Mouse (Mus musculus): ENCODE results near the gene Ric1.

The Ric1 gene

GRCm38 (mm10) chr19:29521637-29522435 lies at the start of gene Ric1:
Gene Ric1 (plus strand): TSS chr19:29522282.
- peak; percentile 73 for DNase-seq (ENCODE audit: low read depth, low spot score)

GRCm38 (mm10) chr19:29472424-29472823 lies 49.7 kb upstream of the Ric1 start:
- DNase-seq (ENCODE audit: low read depth, low spot score) = no peak

- no peak for DNase-seq (ENCODE audit: low read depth, low spot score)
These were observed 49.1 kb upstream of the Ric1 start for GRCm38 (mm10) chr19:29472946-29473345.

GRCm38 (mm10) chr19:29474803-29475202 lies 47.3 kb upstream of the Ric1 start:
- DNase-seq (ENCODE audit: low read depth, low spot score) = no peak

- DNase-seq (ENCODE audit: low read depth, low spot score) = no peak
These were observed 46.9 kb upstream of the Ric1 start for GRCm38 (mm10) chr19:29475210-29475620.

GRCm38 (mm10) chr19:29478598-29478997 lies 43.5 kb upstream of the Ric1 start:
- no peak for DNase-seq (ENCODE audit: low read depth, low spot score)

GRCm38 (mm10) chr19:29481578-29481977 lies 40.5 kb upstream of the Ric1 start:
- DNase-seq (ENCODE audit: low read depth, low spot score) = no peak

- no peak for DNase-seq (ENCODE audit: low read depth, low spot score)
These were observed 39.9 kb upstream of the Ric1 start for GRCm38 (mm10) chr19:29482148-29482547.

GRCm38 (mm10) chr19:29482637-29483036 lies 39.4 kb upstream of the Ric1 start:
- no peak for DNase-seq (ENCODE audit: low read depth, low spot score)

- no peak for DNase-seq (ENCODE audit: low read depth, low spot score)
These were observed 38.7 kb upstream of the Ric1 start for GRCm38 (mm10) chr19:29483386-29483785.

- no peak for DNase-seq (ENCODE audit: low read depth, low spot score)
These were observed 37.5 kb upstream of the Ric1 start for GRCm38 (mm10) chr19:29484537-29484936.

GRCm38 (mm10) chr19:29485257-29485948 lies 36.7 kb upstream of the Ric1 start:
- DNase-seq (ENCODE audit: low read depth, low spot score) = no peak

- no peak for DNase-seq (ENCODE audit: low read depth, low spot score)
These were observed 35.4 kb upstream of the Ric1 start for GRCm38 (mm10) chr19:29486545-29487206.

- no peak for DNase-seq (ENCODE audit: low read depth, low spot score)
These were observed 34.6 kb upstream of the Ric1 start for GRCm38 (mm10) chr19:29487326-29488072.

GRCm38 (mm10) chr19:29488073-29488390 lies 34.0 kb upstream of the Ric1 start:
- no peak for DNase-seq (ENCODE audit: low read depth, low spot score)

GRCm38 (mm10) chr19:29488420-29488819 lies 33.7 kb upstream of the Ric1 start:
- DNase-seq (ENCODE audit: low read depth, low spot score) = no peak

GRCm38 (mm10) chr19:29489785-29490284 lies 32.2 kb upstream of the Ric1 start:
- DNase-seq (ENCODE audit: low read depth, low spot score) = no peak

GRCm38 (mm10) chr19:29491467-29491866 lies 30.6 kb upstream of the Ric1 start:
- DNase-seq (ENCODE audit: low read depth, low spot score) = no peak

GRCm38 (mm10) chr19:29494454-29494853 lies 27.6 kb upstream of the Ric1 start:
- no peak for DNase-seq (ENCODE audit: low read depth, low spot score)

GRCm38 (mm10) chr19:29496001-29496597 lies 26.0 kb upstream of the Ric1 start:
- DNase-seq (ENCODE audit: low read depth, low spot score) = no peak

Data from c-Kit-negative CD71-positive TER-119-positive erythroid progenitor cells, embryonic 14.5 days (primary cell).